Mouse (Mus musculus) left cerebral cortex, postnatal 14 days (tissue): ENCODE results near the gene Plek2. TPM values are rescaled to one million over a fixed set of nuclear protein-coding genes. Genes with fewer than 3 reads are reported as not detected.

Experiments used
- DNase-seq, 2 experiments: peaks; one replicate each; pipeline ENCODE4 v3.0.0; 2021 to 2022; ENCODE audit warnings: low spot score in 2 of 2, mixed read lengths in 1 of 2
- intact Hi-C: fragments of 180-260 bp; cut with DNase I; formaldehyde crosslinking; loops from one replicate; pipeline ENCODE4 v1.15.1; 2025
- total RNA-seq, 2 experiments: library from RNA; stranded (reverse); gene quantifications; 2 replicates each; pipeline ENCODE4 v1.2.3; 2021

Gene Plek2
- total RNA-seq, 2 experiments from 2014 or later: 0.27 to 0.37 TPM

- no peak for DNase-seq
- intact Hi-C loops: loop anchor here (5.0 kb wide), 1 partner anchor 107 kb away; no protein-coding TSS in a partner anchor
These were observed 8.8 kb upstream of the Plek2 start for GRCm38 (mm10) chr12:78915561-78915960.

- no peak for DNase-seq
- intact Hi-C loops: no loop called here
These were observed 7.7 kb upstream of the Plek2 start for GRCm38 (mm10) chr12:78914458-78914857.

- DNase-seq: peak in 1 of 2 experiments; percentile 13
- intact Hi-C loops: no loop called here
These were observed 5.1 kb upstream of the Plek2 start for GRCm38 (mm10) chr12:78911707-78912417.

- intact Hi-C loops: no loop called here
- DNase-seq: no peak
These were observed 4.1 kb upstream of the Plek2 start for GRCm38 (mm10) chr12:78910684-78911461.

GRCm38 (mm10) chr12:78908081-78908605, 1.4 kb upstream of the Plek2 start:
- no peak for DNase-seq
- intact Hi-C loops: no loop called here

GRCm38 (mm10) chr12:78904499-78904898, 2.3 kb downstream of the Plek2 start:
- DNase-seq: no peak
- intact Hi-C loops: no loop called here

- no peak for DNase-seq
- intact Hi-C loops: no loop called here
These were observed 3.5 kb downstream of the Plek2 start for GRCm38 (mm10) chr12:78903313-78903712.

- intact Hi-C loops: no loop called here
- DNase-seq: no peak
These were observed 5.3 kb downstream of the Plek2 start for GRCm38 (mm10) chr12:78901467-78901866.

- no peak for DNase-seq
- intact Hi-C loops: no loop called here
These were observed 8.9 kb downstream of the Plek2 start for GRCm38 (mm10) chr12:78897861-78898260.

- intact Hi-C loops: no loop called here
- DNase-seq: no peak
These were observed 15.6 kb downstream of the Plek2 start for GRCm38 (mm10) chr12:78891149-78891548.

- DNase-seq: no peak
- intact Hi-C loops: no loop called here
These were observed 16.7 kb downstream of the Plek2 start for GRCm38 (mm10) chr12:78890062-78890461.

GRCm38 (mm10) chr12:78874581-78874980, 32.2 kb downstream of the Plek2 start:
- intact Hi-C loops: loop anchor here (10.0 kb wide), 1 partner anchor 390 kb away; no protein-coding TSS in a partner anchor
- no peak for DNase-seq

GRCm38 (mm10) chr12:78868115-78868514, 38.6 kb downstream of the Plek2 start:
- DNase-seq: no peak
- intact Hi-C loops: no loop called here

GRCm38 (mm10) chr12:78865434-78865833, 41.3 kb downstream of the Plek2 start:
- peak in 1 of 2 experiments; percentile 30 for DNase-seq
- intact Hi-C loops: no loop called here

- intact Hi-C loops: no loop called here
- DNase-seq: no peak
These were observed 44.5 kb downstream of the Plek2 start for GRCm38 (mm10) chr12:78862254-78862730.

GRCm38 (mm10) chr12:78861496-78862253, 45.1 kb downstream of the Plek2 start, which contains the start of the genes Atp6v1d and Eif2s1:
Atp6v1d (minus strand) TSS chr12:78861638.
Eif2s1 (plus strand) TSS chr12:78861819.
- intact Hi-C loops: no loop called here
- peak; percentile 99 for DNase-seq

GRCm38 (mm10) chr12:78860921-78861495, 45.8 kb downstream of the Plek2 start:
- intact Hi-C loops: no loop called here
- no peak for DNase-seq

GRCm38 (mm10) chr12:78848246-78848645, 58.5 kb downstream of the Plek2 start:
- intact Hi-C loops: no loop called here
- no peak for DNase-seq

- intact Hi-C loops: no loop called here
- no peak for DNase-seq
These were observed 64.3 kb downstream of the Plek2 start for GRCm38 (mm10) chr12:78842429-78842828.
